Mouse (Mus musculus): ENCODE results near the gene Cul3. TPM values are rescaled to one million over a fixed set of nuclear protein-coding genes. Genes with fewer than 3 reads are reported as not detected.

Gene Cul3
- total RNA-seq, 2 experiments from 2014 or later = 117 to 127 TPM

GRCm38 (mm10) chr1:80253309-80253708, 87.0 kb downstream of the Cul3 start:
- no peak for TF ChIP-seq CTCF (conservative IDR thresholded peaks at IDR 0.05)
- Histone ChIP-seq H3K4me3 (no peak overlapping the region), H3K27ac (no peak overlapping the region)
- no peak for DNase-seq (ENCODE audit: low spot score in 2 of 2)

- TF ChIP-seq CTCF (conservative IDR thresholded peaks at IDR 0.05) = no peak
- Histone ChIP-seq H3K4me3 (no peak overlapping the region), H3K27ac (no peak overlapping the region)
- DNase-seq (ENCODE audit: low spot score in 2 of 2) = no peak
These were observed 90.0 kb downstream of the Cul3 start for GRCm38 (mm10) chr1:80250247-80250646.

GRCm38 (mm10) chr1:80247131-80247530, 93.1 kb downstream of the Cul3 start:
- no peak for DNase-seq (ENCODE audit: low spot score in 2 of 2)
- TF ChIP-seq CTCF (conservative IDR thresholded peaks at IDR 0.05) = no peak
- no peak overlapping the region for H3K27ac ChIP-seq

GRCm38 (mm10) chr1:80244123-80244522, 96.2 kb downstream of the Cul3 start:
- Histone ChIP-seq H3K4me3 (no peak overlapping the region), H3K27ac (no peak overlapping the region)
- TF ChIP-seq CTCF (conservative IDR thresholded peaks at IDR 0.05) = peak; percentile 57
- DNase-seq (ENCODE audit: low spot score in 2 of 2) = no peak

More at GRCm38 (mm10) chr1:80247131-80247530, 93.1 kb downstream of the Cul3 start:
- no peak overlapping the region for H3K4me3 ChIP-seq

GRCm38 (mm10) chr1:80241579-80241978, 98.7 kb downstream of the Cul3 start:
- Histone ChIP-seq H3K4me3 (no peak overlapping the region), H3K27ac (no peak overlapping the region)
- TF ChIP-seq CTCF (conservative IDR thresholded peaks at IDR 0.05) = no peak
- DNase-seq (ENCODE audit: low spot score in 2 of 2) = no peak

- no peak overlapping the region for H3K27ac ChIP-seq
- no peak for TF ChIP-seq CTCF (conservative IDR thresholded peaks at IDR 0.05)
- no peak for DNase-seq (ENCODE audit: low spot score in 2 of 2)
These were observed 100.1 kb downstream of the Cul3 start for GRCm38 (mm10) chr1:80240017-80240660.

GRCm38 (mm10) chr1:80239481-80239880, 100.8 kb downstream of the Cul3 start:
- no peak for TF ChIP-seq CTCF (conservative IDR thresholded peaks at IDR 0.05)
- H3K4me3 ChIP-seq = no peak overlapping the region
- no peak overlapping the region for H3K27ac ChIP-seq
- DNase-seq (ENCODE audit: low spot score in 2 of 2) = no peak

More at GRCm38 (mm10) chr1:80240017-80240660, 100.1 kb downstream of the Cul3 start:
- no peak overlapping the region for H3K4me3 ChIP-seq

GRCm38 (mm10) chr1:80236951-80237702, 103.2 kb downstream of the Cul3 start:
- H3K27ac ChIP-seq = peak overlapping the region; percentile 39; the same call in 1 of the 2 replicates
- TF ChIP-seq CTCF (conservative IDR thresholded peaks at IDR 0.05) = no peak
- H3K4me3 ChIP-seq = no peak overlapping the region
- no peak for DNase-seq (ENCODE audit: low spot score in 2 of 2)

- Histone ChIP-seq H3K4me3 (no peak overlapping the region), H3K27ac (no peak overlapping the region)
- DNase-seq (ENCODE audit: low spot score in 2 of 2) = no peak
- TF ChIP-seq CTCF (conservative IDR thresholded peaks at IDR 0.05) = no peak
These were observed 104.2 kb downstream of the Cul3 start for GRCm38 (mm10) chr1:80236126-80236525.

GRCm38 (mm10) chr1:80230612-80231011, 109.7 kb downstream of the Cul3 start:
- DNase-seq (ENCODE audit: low spot score in 2 of 2) = no peak
- no peak overlapping the region for H3K4me3 ChIP-seq
- TF ChIP-seq CTCF (conservative IDR thresholded peaks at IDR 0.05) = peak; percentile 63
- H3K27ac ChIP-seq = no peak overlapping the region

GRCm38 (mm10) chr1:80224839-80225412, 115.4 kb downstream of the Cul3 start:
- 0 out of 2 replicates have a peak overlapping the region, but pooled peaks have one; percentile 39 for H3K27ac ChIP-seq
- no peak overlapping the region for H3K4me3 ChIP-seq
- DNase-seq (ENCODE audit: low spot score in 2 of 2) = peak in 1 of 2 experiments; percentile 25
- TF ChIP-seq CTCF (conservative IDR thresholded peaks at IDR 0.05) = no peak

GRCm38 (mm10) chr1:80221151-80221550, 119.1 kb downstream of the Cul3 start:
- no peak overlapping the region for H3K4me3 ChIP-seq
- no peak for DNase-seq (ENCODE audit: low spot score in 2 of 2)
- no peak for TF ChIP-seq CTCF (conservative IDR thresholded peaks at IDR 0.05)
- H3K27ac ChIP-seq = no peak overlapping the region

GRCm38 (mm10) chr1:80218268-80218667, 122.0 kb downstream of the Cul3 start, which contains the start of gene Fam124b:
Gene Fam124b, minus strand, starts transcription at chr1:80218473.
- DNase-seq (ENCODE audit: low spot score in 2 of 2) = no peak
- H3K27ac ChIP-seq = no peak within 1 kb of the TSS
- no peak for TF ChIP-seq CTCF (conservative IDR thresholded peaks at IDR 0.05)
- H3K4me3 ChIP-seq = no peak within 1 kb of the TSS

Other genes with a start within 250 kb of the Cul3 start
- under 1 TPM; 0.39 to 0.46 TPM for gene Fam124b, start 122.0 kb downstream of the Cul3 start, total RNA-seq (2021)
- gene Gm45261, start 121.0 kb upstream of the Cul3 start, total RNA-seq (2021) = not detected

All from layer of hippocampus, adult 2 months (tissue).